9 mouse cellular contexts compared by ENCODE assay signal in the genomic region with DNA sequence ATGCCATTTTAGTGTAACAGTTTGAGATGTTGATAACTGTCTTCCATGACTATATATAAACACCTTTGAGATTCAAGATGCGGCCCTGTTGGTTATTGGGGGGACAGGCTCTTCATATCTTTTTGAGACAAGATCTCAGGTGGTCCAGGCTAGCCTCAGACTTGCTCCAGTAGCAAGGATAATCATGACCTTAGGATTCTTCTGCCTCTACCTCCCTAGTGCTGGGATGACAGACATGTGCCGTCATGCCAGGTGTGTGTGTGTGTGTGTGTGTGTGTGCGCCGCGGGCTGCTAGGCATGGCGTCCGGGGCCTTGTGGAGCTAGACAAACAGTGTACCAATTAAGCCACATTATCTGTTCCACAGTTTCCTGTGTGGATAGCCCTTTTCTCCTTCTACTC. TPM values are rescaled to one million over a fixed set of nuclear protein-coding genes. Genes with fewer than 3 reads are reported as not detected.
A peak's percentile ranks its signal among the peaks of the same experiment; 100 is the strongest.
DNase-seq lines count a peak whose midpoint lies in the region; ATAC-seq and TF ChIP-seq lines count a peak whose summit lies in the region.
"Had no signal": no experiment of that assay in that cellular context is flagged by ENCODE, and none has a peak within 500 bp of the region (broad histone marks: within the 10 kb centered on the region; RNA-seq: fewer than 3 reads in every experiment).

No protein-coding gene starts in this region.

- no peak for ATAC-seq in forebrain, embryonic 14.5 days
- no peak for ATAC-seq in liver, embryonic 14.5 days (ENCODE audit: insufficient read depth)

- H3K4me3 ChIP-seq in CH12.LX (replicated peaks in 1 of 3; ENCODE audit: low read depth in 2 of 3, low read length in 2 of 3, poor library complexity in 1 of 3), result peak overlapping the region; percentile 36 to 89 (median 80)
- peak overlapping the region; percentile 77 for H3K4me3 ChIP-seq in forebrain, embryonic 14.5 days (ENCODE audit: low read depth, low read length)
- H3K4me3 ChIP-seq in liver, embryonic 14.5 days (ENCODE audit: insufficient read depth in 1 of 2, low read depth in 2 of 2, low read length in 2 of 2), result peak overlapping the region in 1 of 2 experiments; percentile 86; a peak in 2 of 4 replicates

- in situ Hi-C loops in CH12.LX (cut with MboI; ENCODE audit: low pct_ligation_motif_present, low pct_unique_long_range_greater_than_20kb, low sequenced_read_pairs), result loop anchor here (5.0 kb wide), 1 partner anchor 34 kb away; no protein-coding TSS in a partner anchor

- DNase-seq in heart, adult 11 months, result peak; percentile 74
- no peak for DNase-seq in heart, postnatal 14 days
- DNase-seq in CH12.LX (ENCODE audit: extremely low read depth), result no peak
- no peak for DNase-seq in forebrain, embryonic 14.5 days (ENCODE audit: low spot score)
- DNase-seq in liver, embryonic 14.5 days (ENCODE audit: low read depth in 3 of 3, low spot score in 3 of 3), result no peak
- no peak for DNase-seq in spleen, postnatal 36 days (ENCODE audit: low spot score in 2 of 2)
- no peak for DNase-seq in frontal cortex, postnatal 25 days (ENCODE audit: low spot score in 2 of 2)
- DNase-seq in adrenal gland, adult 2 months, result no peak
- DNase-seq: lung, postnatal 36 days had no signal

- peaks cover 3 to 22% of the 10 kb centered on the region in 2 experiments for H3K4me1 ChIP-seq in CH12.LX (ENCODE audit: control insufficient read depth in 1 of 2, insufficient read depth in 2 of 2)
- peaks cover 16% of the 10 kb centered on the region for H3K4me1 ChIP-seq in forebrain, embryonic 14.5 days (ENCODE audit: control insufficient read depth, insufficient read depth, low read length)
- H3K4me1 ChIP-seq in liver, embryonic 14.5 days (replicated peaks; ENCODE audit: control insufficient read depth in 2 of 2, insufficient read depth in 2 of 2, low read length in 1 of 2), result peaks cover 0 to 7% of the 10 kb centered on the region in 2 experiments; a peak in 2 of 4 replicates

- 63% methylated on average over 7 of the region's 7 CpGs for WGBS in forebrain, embryonic 14.5 days
- 73% methylated on average over 7 of the region's 7 CpGs for WGBS in liver, embryonic 14.5 days (ENCODE audit: insufficient replicate concordance)

- no peak overlapping the region for H3K27ac ChIP-seq in CH12.LX (ENCODE audit: insufficient read depth, low read depth)
- H3K27ac ChIP-seq in forebrain, embryonic 14.5 days (ENCODE audit: low read depth, low read length), result no peak overlapping the region
- no peak overlapping the region for H3K27ac ChIP-seq in liver, embryonic 14.5 days

- no peaks in the 10 kb centered on the region for H3K27me3 ChIP-seq in CH12.LX (replicated peaks)
- H3K27me3 ChIP-seq in forebrain, embryonic 14.5 days (replicated peaks; ENCODE audit: control insufficient read depth, insufficient read depth, low read length), result no peaks in the 10 kb centered on the region
- H3K27me3 ChIP-seq in liver, embryonic 14.5 days (ENCODE audit: control insufficient read depth, insufficient read depth, low read length), result no peaks in the 10 kb centered on the region

- H3K79me2 ChIP-seq in CH12.LX (replicated peaks; ENCODE audit: control insufficient read depth, extremely low read depth, insufficient read depth, poor library complexity, severe bottlenecking), result peaks cover 16% of the 10 kb centered on the region

- dilution Hi-C loops in CH12.LX (cut with MboI; ENCODE audit: extremely low pct_ligation_motif_present, extremely low pct_unique_long_range_greater_than_20kb, low sequenced_read_pairs), result no loop called here

- intact Hi-C loops in heart, postnatal 14 days (cut with DNase I), result no loop called here

- TF ChIP-seq CTCF in CH12.LX (conservative IDR thresholded peaks at IDR 0.05 in 1 of 2, IDR thresholded peaks at IDR 0.05 in 1 of 2; ENCODE audit: low read depth in 2 of 2, low read length in 2 of 2), result no peak
- TF ChIP-seq CTCF in liver, embryonic 14.5 days (IDR thresholded peaks at IDR 0.05; ENCODE audit: low read depth), result no peak

- peaks cover 28 to 42% of the 10 kb centered on the region in 2 experiments for H3K36me3 ChIP-seq in CH12.LX (replicated peaks in 1 of 2; ENCODE audit: control insufficient read depth in 1 of 2, insufficient read depth in 1 of 2, low read length in 1 of 2)
- peaks cover 26% of the 10 kb centered on the region for H3K36me3 ChIP-seq in forebrain, embryonic 14.5 days (ENCODE audit: control insufficient read depth, insufficient read depth, low read length)
- H3K36me3 ChIP-seq in liver, embryonic 14.5 days (replicated peaks; ENCODE audit: control insufficient read depth, insufficient read depth, low read depth), result no peaks in the 10 kb centered on the region; the same call in 1 of the 2 replicates

- H3K9me3 ChIP-seq in CH12.LX (replicated peaks; ENCODE audit: low read length), result no peaks in the 10 kb centered on the region
- no peaks in the 10 kb centered on the region for H3K9me3 ChIP-seq in forebrain, embryonic 14.5 days (replicated peaks; ENCODE audit: control insufficient read depth, low read length)
- no peaks in the 10 kb centered on the region for H3K9me3 ChIP-seq in liver, embryonic 14.5 days (ENCODE audit: control insufficient read depth, low read length)

- TF ChIP-seq POLR2A in CH12.LX (IDR thresholded peaks at IDR 0.05; ENCODE audit: low read depth, low read length), result no peak

- TF ChIP-seq RAD21 in CH12.LX (IDR thresholded peaks at IDR 0.05; ENCODE audit: low read depth, low read length), result no peak

- H3K4me2 ChIP-seq in CH12.LX (ENCODE audit: insufficient read depth, low read depth, poor library complexity, severe bottlenecking), result peak overlapping the region; percentile 69
- H3K4me2 ChIP-seq in forebrain, embryonic 14.5 days (ENCODE audit: low read length), result peak overlapping the region; percentile 51
- H3K4me2 ChIP-seq in liver, embryonic 14.5 days (ENCODE audit: low read depth), result peak overlapping the region; percentile 81

- TF ChIP-seq EP300 in CH12.LX (IDR thresholded peaks at IDR 0.05; ENCODE audit: low read length), result no peak
- TF ChIP-seq EP300 in liver, embryonic 14.5 days (IDR thresholded peaks at IDR 0.05; ENCODE audit: low read depth), result no peak

- peak overlapping the region; percentile 94; the same call in 1 of the 2 replicates for H3K9ac ChIP-seq in CH12.LX (ENCODE audit: insufficient read depth, low read depth)
- H3K9ac ChIP-seq in forebrain, embryonic 14.5 days (ENCODE audit: low read length), result peak overlapping the region; percentile 54
- no peak overlapping the region for H3K9ac ChIP-seq in liver, embryonic 14.5 days (replicated peaks)

TF ChIP-seq in CH12.LX, 34 proteins besides CTCF, POLR2A, EP300 and RAD21:
- no peak for TF ChIP-seq ELF1 (IDR thresholded peaks at IDR 0.05; ENCODE audit: low read depth, low read length)
- no peak for TF ChIP-seq CHD1 (IDR thresholded peaks at IDR 0.05; ENCODE audit: low read depth, low read length)
- TF ChIP-seq GABPA (IDR thresholded peaks at IDR 0.05; ENCODE audit: insufficient replicate concordance, low read depth, low read length), result no peak
- no peak for TF ChIP-seq NELFE (IDR thresholded peaks at IDR 0.05; ENCODE audit: low read depth, low read length)
- TF ChIP-seq SMC3 (IDR thresholded peaks at IDR 0.05; ENCODE audit: low read depth, low read length), result no peak
- TF ChIP-seq ETS1 (conservative IDR thresholded peaks at IDR 0.05; ENCODE audit: low read depth, low read length), result no peak
- TF ChIP-seq MEF2A (IDR thresholded peaks at IDR 0.05; ENCODE audit: borderline replicate concordance, low read depth, low read length), result 0 out of 2 replicates have a peak, but pooled peaks have one; percentile 11
- TF ChIP-seq HCFC1 (IDR thresholded peaks at IDR 0.05; ENCODE audit: low read depth, low read length), result no peak
- TF ChIP-seq TBP (conservative IDR thresholded peaks at IDR 0.05; ENCODE audit: low read depth, low read length), result no peak
- TF ChIP-seq POLR2AphosphoS2 (IDR thresholded peaks at IDR 0.05; ENCODE audit: low read depth, low read length), result no peak
- peak; percentile 53; the same call in 1 of the 2 replicates for TF ChIP-seq MXI1 (IDR thresholded peaks at IDR 0.05; ENCODE audit: low read depth, low read length)
- TF ChIP-seq MAX (IDR thresholded peaks at IDR 0.05; ENCODE audit: low read length), result no peak
- no peak for TF ChIP-seq USF1 (IDR thresholded peaks at IDR 0.05; ENCODE audit: low read depth, low read length)
TF ChIP-seq in CH12.LX: peak in this region for 2.

RNA-seq across cellular contexts. Expression of a gene that starts 1.3 kb away (rescaled TPM):
- total RNA-seq in heart, postnatal 14 days (2021), result 10 to 100 TPM; 10.8 to 11.5 TPM
- total RNA-seq in CH12.LX (2012; rRNA removed) (5.8 and 5.9 TPM in 2 replicates), CH12.LX (2014; rRNA removed) (5.0 and 6.7 TPM in 2 replicates)
- polyA plus RNA-seq in CH12.LX (2012; ENCODE audit: insufficient read length, low read depth), result 16.8 and 17.6 TPM in 2 replicates
- polyA plus RNA-seq in forebrain, embryonic 14.5 days (2014; fragmentation: Nextera tagmentation; extraction: Ambion mirVana), result 23.7 and 28.2 TPM in 2 replicates
- 2.1 and 2.5 TPM in 2 replicates for polyA plus RNA-seq in liver, embryonic 14.5 days (2012; rRNA removed)
- 2.9 and 3.8 TPM in 2 replicates for polyA plus RNA-seq in liver, embryonic 14.5 days (2014; fragmentation: Nextera tagmentation; extraction: Ambion mirVana)
- 10 to 100 TPM in 1 of 2 experiments, 1 to 10 TPM in 1; 9.2 to 12.6 TPM for total RNA-seq in adrenal gland, adult 2 months (2021)
- 2.9 and 5.7 TPM in 2 replicates for polyA plus RNA-seq in adrenal gland, adult 2 months (2012; rRNA removed)

RNA-seq across cellular contexts. Expression of a gene that starts 36.6 kb away (rescaled TPM):
- total RNA-seq in heart, postnatal 14 days (2021), result 10 to 100 TPM; 31.5 to 37.6 TPM
- total RNA-seq in CH12.LX (2012; rRNA removed), result 51.1 and 54.8 TPM in 2 replicates
- total RNA-seq in CH12.LX (2014; rRNA removed), result 73.5 and 81.7 TPM in 2 replicates
- polyA plus RNA-seq in CH12.LX (2012; ENCODE audit: insufficient read length, low read depth), result 62.1 and 64.4 TPM in 2 replicates
- 23.9 and 28.5 TPM in 2 replicates for polyA plus RNA-seq in forebrain, embryonic 14.5 days (2014; fragmentation: Nextera tagmentation; extraction: Ambion mirVana)
- 27.5 and 30.2 TPM in 2 replicates for polyA plus RNA-seq in liver, embryonic 14.5 days (2012; rRNA removed)
- 45.4 and 45.9 TPM in 2 replicates for polyA plus RNA-seq in liver, embryonic 14.5 days (2014; fragmentation: Nextera tagmentation; extraction: Ambion mirVana)
- total RNA-seq in adrenal gland, adult 2 months (2021), result 10 to 100 TPM; 13.8 to 15.6 TPM
- polyA plus RNA-seq in adrenal gland, adult 2 months (2012; rRNA removed), result 15.1 and 18.4 TPM in 2 replicates

RNA-seq across cellular contexts. Expression of a gene that starts 51.4 kb away (rescaled TPM):
- total RNA-seq in heart, postnatal 14 days (2021), result 1 to 10 TPM; 2.9 to 4.3 TPM
- total RNA-seq in CH12.LX (2012; rRNA removed) (41.3 and 45.9 TPM in 2 replicates), CH12.LX (2014; rRNA removed) (72.6 and 78.8 TPM in 2 replicates)
- 50.7 and 51.7 TPM in 2 replicates for polyA plus RNA-seq in CH12.LX (2012; ENCODE audit: insufficient read length, low read depth)
- 36.8 and 37.4 TPM in 2 replicates for polyA plus RNA-seq in forebrain, embryonic 14.5 days (2014; fragmentation: Nextera tagmentation; extraction: Ambion mirVana)
- polyA plus RNA-seq in liver, embryonic 14.5 days (2012; rRNA removed), result 23.4 and 34.1 TPM in 2 replicates
- 38.1 and 40.7 TPM in 2 replicates for polyA plus RNA-seq in liver, embryonic 14.5 days (2014; fragmentation: Nextera tagmentation; extraction: Ambion mirVana)
- total RNA-seq in adrenal gland, adult 2 months (2021), result 1 to 10 TPM; 4.3 to 4.4 TPM
- 1.2 TPM in 2 replicates for polyA plus RNA-seq in adrenal gland, adult 2 months (2012; rRNA removed)

Comparison
In these comparisons a context has a peak if more than half of its experiments do, and no peak if none do; other contexts are left out.
1. RNA of a gene that starts 51.4 kb away (polyA plus RNA-seq): 50.7 to 51.7 TPM in CH12.LX, 23.4 to 40.7 TPM in liver, embryonic 14.5 days and 36.8 to 37.4 TPM in forebrain, embryonic 14.5 days; 1.2 TPM in adrenal gland, adult 2 months; every median in the first group is over 10 times any median in the second.
2. Peak in every context shown above with its lines, with median percentiles within 50 percentile points of each other: H3K4me2 ChIP-seq.